Mouse (Mus musculus): ENCODE data around the gene Fkbp6. TPM values are rescaled to one million over a fixed set of nuclear protein-coding genes. Genes with fewer than 3 reads are reported as not detected.

The Fkbp6 gene
- polyA plus RNA-seq, 1 experiment from 2014 or later, result 0.21 TPM

Small RNA genes within 50 kb of the gene (microRNA-seq; reads per million reads assigned to microRNA genes)
- 0.76 reads per million for gene Mir7033

Other genes with a start within 250 kb of the Fkbp6 start
- gene Tbl2, start 200.4 kb downstream of the Fkbp6 start, polyA plus RNA-seq (2016; fragmentation: Nextera tagmentation; extraction: Ambion mirVana), result 25.1 and 25.4 TPM in 2 replicates
- 39.2 and 45.3 TPM in 2 replicates for gene Bcl7b, start 181.8 kb downstream of the Fkbp6 start, polyA plus RNA-seq (2016; fragmentation: Nextera tagmentation; extraction: Ambion mirVana)
- gene Baz1b, start 162.8 kb downstream of the Fkbp6 start, polyA plus RNA-seq (2016; fragmentation: Nextera tagmentation; extraction: Ambion mirVana), result 30.6 and 44.4 TPM in 2 replicates
- gene Fzd9, start 98.8 kb downstream of the Fkbp6 start, polyA plus RNA-seq (2016; fragmentation: Nextera tagmentation; extraction: Ambion mirVana), result 4.5 and 7.2 TPM in 2 replicates
- not detected in 2 replicates for gene Trim50, start 3.3 kb upstream of the Fkbp6 start, polyA plus RNA-seq (2016; fragmentation: Nextera tagmentation; extraction: Ambion mirVana)
- 27.2 and 33.5 TPM in 2 replicates for gene Nsun5, start 19.9 kb upstream of the Fkbp6 start, polyA plus RNA-seq (2016; fragmentation: Nextera tagmentation; extraction: Ambion mirVana)
- gene Pom121, start 44.5 kb upstream of the Fkbp6 start, polyA plus RNA-seq (2016; fragmentation: Nextera tagmentation; extraction: Ambion mirVana), result 11.1 and 17.2 TPM in 2 replicates
- gene Hip1, start 195.1 kb upstream of the Fkbp6 start, polyA plus RNA-seq (2016; fragmentation: Nextera tagmentation; extraction: Ambion mirVana), result 41.7 and 45.7 TPM in 2 replicates
- not detected in 2 replicates for gene Ccl26, start 213.5 kb upstream of the Fkbp6 start, polyA plus RNA-seq (2016; fragmentation: Nextera tagmentation; extraction: Ambion mirVana)
- gene Ccl24, start 223.0 kb upstream of the Fkbp6 start, polyA plus RNA-seq (2016; fragmentation: Nextera tagmentation; extraction: Ambion mirVana), result 0.23 TPM in 1 of 2 replicates, not detected in the other